Mouse (Mus musculus): ENCODE results near the gene Cks1b. TPM values are rescaled to one million over a fixed set of nuclear protein-coding genes. Genes with fewer than 3 reads are reported as not detected.
"Not testable (repeated sequence)": the region's sequence is repeated elsewhere in the genome, so short reads cannot be mapped to it uniquely, and the experiment has no call there.

The Cks1b gene
- total RNA-seq, 2 experiments from 2014 or later, result 134 to 174 TPM

- ATAC-seq (ENCODE audit: poor library complexity, severe bottlenecking), result not testable (repeated sequence)
These were observed 10.8 kb upstream of the Cks1b start for GRCm38 (mm10) chr3:89429021-89429420.

DNA sequence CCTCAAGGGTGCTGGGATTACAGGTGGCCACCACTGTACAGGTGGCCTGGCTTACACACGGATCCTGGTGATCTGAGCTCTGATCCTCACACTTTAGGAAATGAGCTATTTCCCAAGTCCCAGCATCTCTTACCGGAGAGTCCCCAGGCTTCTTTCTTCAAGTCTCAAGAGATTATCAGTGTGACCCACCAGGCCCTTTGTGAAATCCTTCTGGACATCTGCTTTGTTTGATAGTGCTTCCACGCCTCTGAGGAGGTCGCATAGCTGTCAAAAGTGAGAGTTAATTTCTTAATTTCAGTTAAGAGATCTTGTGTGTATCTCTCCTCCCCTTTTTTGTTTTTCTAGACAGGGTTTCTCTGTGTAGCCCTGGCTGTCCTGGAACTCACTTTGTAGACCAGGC, 7.7 kb upstream of the Cks1b start:
- ATAC-seq (ENCODE audit: poor library complexity, severe bottlenecking), result no peak

DNA sequence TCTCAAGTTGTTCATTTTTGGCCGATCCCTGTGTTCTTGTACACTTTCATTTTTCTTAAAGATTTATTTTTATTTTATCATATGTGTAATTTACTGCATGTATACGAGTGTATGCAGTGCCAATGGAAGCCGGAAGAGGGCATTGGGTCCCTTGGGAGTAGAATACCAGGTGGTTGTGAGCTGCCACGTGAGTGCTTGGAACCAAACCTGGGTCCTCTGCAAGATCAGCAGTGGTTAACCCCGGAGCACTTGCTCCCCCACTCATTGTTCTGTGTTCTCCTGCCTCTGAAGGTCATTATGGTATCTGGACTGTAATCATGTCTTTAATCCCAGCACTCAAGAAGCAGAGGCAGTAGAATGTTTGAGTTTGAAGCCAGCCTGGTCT, 7.0 kb upstream of the Cks1b start:
- ATAC-seq (ENCODE audit: poor library complexity, severe bottlenecking), result no peak

- ATAC-seq (ENCODE audit: poor library complexity, severe bottlenecking), result no peak
These were observed 6.4 kb upstream of the Cks1b start for GRCm38 (mm10) chr3:89424416-89425140.

DNA sequence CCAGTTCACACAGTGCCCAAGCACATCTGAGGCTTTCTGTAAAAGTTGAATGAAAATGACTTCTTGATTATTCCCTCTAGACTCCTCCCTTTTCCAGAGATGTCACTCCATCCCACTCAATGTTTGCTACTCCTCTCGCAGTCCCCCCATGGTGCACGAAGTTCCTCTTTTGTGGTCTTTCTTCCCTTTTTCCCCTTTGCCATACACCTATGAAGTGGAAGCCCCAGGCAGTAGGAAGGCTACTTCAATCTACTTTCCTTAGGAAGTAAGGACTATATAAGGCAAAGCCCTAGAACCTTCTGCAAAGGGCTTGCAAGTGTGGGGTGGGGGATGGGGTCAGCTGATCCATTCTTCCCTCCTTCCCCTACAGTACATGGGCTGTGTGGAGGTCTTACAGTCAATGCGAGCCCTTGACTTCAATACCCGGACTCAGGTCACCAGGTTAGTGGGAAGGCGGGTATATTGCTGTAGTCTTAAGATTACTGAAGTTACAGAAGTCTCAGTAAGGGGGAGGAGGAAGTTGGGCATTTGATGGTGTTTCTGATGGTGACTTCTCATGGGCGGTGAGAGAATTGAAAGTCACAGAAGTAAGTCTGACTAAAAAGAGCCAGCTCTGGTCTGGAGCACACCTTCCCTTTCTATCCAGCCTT, 4.5 kb upstream of the Cks1b start:
- ATAC-seq (ENCODE audit: poor library complexity, severe bottlenecking), result no peak

DNA sequence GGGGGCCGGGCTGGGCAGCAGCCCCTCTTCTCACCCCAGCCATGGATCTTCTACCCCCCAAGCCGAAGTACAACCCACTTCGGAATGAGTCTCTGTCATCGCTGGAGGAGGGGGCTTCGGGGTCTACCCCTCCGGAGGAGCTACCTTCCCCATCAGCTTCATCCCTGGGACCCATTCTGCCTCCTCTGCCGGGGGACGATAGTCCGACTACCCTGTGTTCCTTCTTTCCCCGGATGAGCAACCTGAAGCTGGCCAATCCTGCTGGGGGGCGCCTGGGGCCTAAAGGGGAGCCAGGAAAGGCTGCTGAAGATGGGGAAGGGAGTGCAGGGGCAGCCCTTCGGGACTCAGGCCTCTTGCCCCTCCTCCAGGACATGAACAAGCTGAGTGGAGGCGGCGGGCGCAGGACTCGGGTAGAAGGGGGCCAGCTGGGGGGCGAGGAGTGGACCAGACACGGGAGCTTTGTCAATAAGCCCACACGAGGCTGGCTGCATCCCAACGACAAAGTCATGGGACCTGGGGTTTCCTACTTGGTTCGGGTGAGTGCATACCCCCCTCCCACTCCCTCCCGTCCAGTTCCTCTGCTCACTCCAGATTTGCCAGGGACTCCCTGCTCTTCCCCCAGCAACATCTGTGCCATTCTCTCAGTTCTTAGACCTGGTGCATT, 3.8 kb upstream of the Cks1b start:
- ATAC-seq (ENCODE audit: poor library complexity, severe bottlenecking), result no peak

GRCm38 (mm10) chr3:89421002-89421774, 3.0 kb upstream of the Cks1b start:
- ATAC-seq (ENCODE audit: poor library complexity, severe bottlenecking), result peak; percentile 50

DNA sequence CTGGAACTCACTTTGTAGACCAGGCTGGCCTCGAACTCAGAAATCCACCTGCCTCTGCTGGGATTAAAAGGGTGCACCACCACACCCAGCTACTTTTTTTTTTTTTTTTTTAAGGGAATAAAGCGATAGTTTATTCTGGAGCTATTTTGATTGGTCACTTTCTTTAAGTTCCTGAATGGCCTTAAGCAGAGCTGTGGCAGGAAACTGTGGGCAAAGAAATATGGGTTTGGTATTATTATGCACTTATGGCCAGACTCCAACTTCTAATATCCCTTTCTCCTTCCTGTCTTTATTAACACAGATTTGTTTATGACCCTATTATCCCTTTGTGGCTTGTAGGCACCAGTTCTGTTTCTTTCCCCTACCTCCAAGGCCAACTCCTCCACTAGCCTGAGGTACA, 2.2 kb upstream of the Cks1b start:
- ATAC-seq (ENCODE audit: poor library complexity, severe bottlenecking), result no peak

- ATAC-seq (ENCODE audit: poor library complexity, severe bottlenecking), result no peak
These were observed 1.8 kb upstream of the Cks1b start for GRCm38 (mm10) chr3:89419981-89420380.

- ATAC-seq (ENCODE audit: poor library complexity, severe bottlenecking), result no peak
These were observed 1.4 kb upstream of the Cks1b start for GRCm38 (mm10) chr3:89419571-89419970.

- ATAC-seq (ENCODE audit: poor library complexity, severe bottlenecking), result no peak
These were observed 673 bp upstream of the Cks1b start for GRCm38 (mm10) chr3:89418861-89419250.

DNA sequence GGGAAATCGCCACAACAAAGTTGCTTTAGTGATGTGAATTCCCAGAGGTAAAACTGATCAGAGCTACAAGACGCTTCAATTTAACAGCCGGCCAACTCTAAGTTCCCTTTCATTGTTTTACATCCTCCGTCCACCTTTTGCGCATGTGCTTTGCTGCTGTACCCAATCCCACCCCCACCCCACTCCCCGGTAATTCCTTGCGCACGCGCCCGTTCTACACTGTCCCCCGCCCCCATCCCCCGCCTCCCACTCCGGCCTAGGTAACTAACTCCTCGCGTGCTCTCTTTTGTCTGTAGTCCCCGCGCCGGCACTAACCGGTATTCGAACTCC, 378 bp downstream of the Cks1b start:
- peak; percentile 3; the same call in 1 of the 2 replicates for ATAC-seq (ENCODE audit: poor library complexity, severe bottlenecking)

GRCm38 (mm10) chr3:89417131-89417530, 1.1 kb downstream of the Cks1b start:
- no peak for ATAC-seq (ENCODE audit: poor library complexity, severe bottlenecking)

DNA sequence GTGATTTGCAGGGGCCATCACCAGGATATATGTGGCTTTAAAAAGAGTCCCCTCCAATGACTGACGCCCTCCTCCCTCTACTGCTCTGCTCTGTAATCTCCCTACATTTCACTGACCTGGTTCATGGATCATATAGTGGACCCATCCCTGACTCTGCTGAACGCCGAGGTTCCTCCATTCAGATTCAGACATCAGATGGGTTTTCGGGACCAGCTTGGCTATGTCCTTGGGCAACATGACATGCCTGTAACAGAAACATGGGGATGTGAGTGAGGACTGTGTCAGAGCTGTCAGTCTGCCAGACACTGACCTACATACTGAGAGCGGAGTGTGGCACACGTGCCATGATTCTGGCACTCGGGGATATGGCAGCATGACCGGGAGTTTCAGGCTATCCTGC, 2.0 kb downstream of the Cks1b start:
- ATAC-seq (ENCODE audit: poor library complexity, severe bottlenecking), result no peak

DNA sequence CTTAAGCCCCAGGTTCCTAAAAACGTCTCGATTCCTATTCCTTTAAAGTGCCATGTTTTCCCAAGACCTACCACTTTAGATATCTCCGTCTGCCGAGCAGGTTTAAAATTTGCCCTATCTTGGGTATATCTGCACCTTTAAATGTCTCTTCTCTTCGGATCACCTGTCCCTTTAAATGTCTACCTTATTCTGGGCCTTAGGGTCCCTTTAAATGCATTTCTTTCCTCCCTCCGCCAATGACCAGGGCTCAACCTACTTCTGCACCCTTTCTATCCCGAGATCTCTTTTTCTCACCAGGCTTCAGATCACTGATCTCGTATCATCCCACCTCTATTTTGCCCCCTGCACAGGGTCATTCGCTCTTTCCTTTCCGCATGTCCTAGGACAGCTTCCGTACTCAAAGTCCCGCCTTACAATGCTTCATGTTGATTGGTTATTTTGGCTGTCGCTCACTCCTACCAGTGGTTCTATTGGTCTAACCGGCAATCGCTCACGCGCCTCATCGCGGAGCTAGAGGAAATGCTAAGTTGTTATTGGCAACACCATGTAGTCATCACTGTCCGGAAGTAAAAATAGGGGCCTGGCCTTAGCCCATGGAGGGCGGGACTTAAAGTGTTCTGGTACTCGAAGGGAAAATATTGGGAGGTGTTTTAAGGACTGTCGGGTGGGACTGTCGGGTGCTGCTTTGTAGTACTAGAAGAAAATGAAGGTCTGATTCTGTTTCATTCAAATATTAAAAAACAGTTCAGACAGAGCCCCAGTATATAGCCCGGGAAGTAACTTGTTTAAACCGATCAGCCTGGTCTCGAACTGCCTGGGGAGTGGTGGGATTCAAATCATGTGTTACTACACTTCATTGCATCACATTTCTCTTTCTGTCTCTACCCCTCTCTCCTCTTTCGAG, 6.4 kb downstream of the Cks1b start, which contains the start of gene Flad1:
Gene Flad1 (minus strand): TSS at position 381 of the 904 bp plus-strand sequence.
- ATAC-seq (ENCODE audit: poor library complexity, severe bottlenecking), result peak; percentile 100

- no peak for ATAC-seq (ENCODE audit: poor library complexity, severe bottlenecking)
These were observed 7.3 kb downstream of the Cks1b start for GRCm38 (mm10) chr3:89410864-89411263.

- ATAC-seq (ENCODE audit: poor library complexity, severe bottlenecking), result no peak
These were observed 8.5 kb downstream of the Cks1b start for GRCm38 (mm10) chr3:89409701-89410100.

DNA sequence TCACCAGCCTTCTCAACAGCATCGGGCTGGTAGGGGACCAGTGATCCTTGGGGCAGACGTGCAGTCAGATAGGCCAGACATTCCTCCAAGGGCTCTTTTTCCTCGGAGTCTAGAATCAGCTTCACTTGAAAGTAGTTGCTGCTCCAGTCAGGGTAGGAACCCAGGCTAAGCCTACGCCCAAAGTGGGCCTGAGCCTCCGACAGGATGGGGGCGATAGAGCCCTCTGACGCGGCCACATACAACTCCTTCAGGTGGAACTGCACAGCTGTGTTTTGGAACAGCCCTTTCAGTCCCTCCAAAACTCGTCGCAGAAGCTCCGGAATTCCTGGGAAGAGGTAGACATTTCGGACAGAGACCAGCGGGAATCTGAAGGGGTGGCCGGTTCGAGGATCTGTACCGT, 9.7 kb downstream of the Cks1b start:
- no peak for ATAC-seq (ENCODE audit: poor library complexity, severe bottlenecking)

DNA sequence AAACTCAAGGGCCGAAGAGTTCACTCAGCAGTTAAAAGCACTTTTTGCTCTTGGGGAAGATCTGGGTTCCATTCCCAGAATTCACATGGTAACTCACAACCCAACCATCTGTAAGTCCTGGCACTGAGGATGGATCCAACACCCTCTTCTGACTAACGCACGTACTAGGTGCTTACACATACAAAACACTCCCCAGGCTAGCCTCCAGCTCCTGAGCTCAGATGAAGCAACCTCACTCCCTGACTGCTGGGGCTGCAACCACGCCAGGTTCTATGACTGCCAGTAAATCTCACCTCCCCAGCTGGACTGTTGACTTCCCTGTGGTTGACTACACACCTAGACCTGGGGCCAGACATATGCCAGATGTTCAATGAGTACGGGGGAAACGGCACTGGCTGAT, 11.3 kb downstream of the Cks1b start:
- ATAC-seq (ENCODE audit: poor library complexity, severe bottlenecking), result no peak

DNA sequence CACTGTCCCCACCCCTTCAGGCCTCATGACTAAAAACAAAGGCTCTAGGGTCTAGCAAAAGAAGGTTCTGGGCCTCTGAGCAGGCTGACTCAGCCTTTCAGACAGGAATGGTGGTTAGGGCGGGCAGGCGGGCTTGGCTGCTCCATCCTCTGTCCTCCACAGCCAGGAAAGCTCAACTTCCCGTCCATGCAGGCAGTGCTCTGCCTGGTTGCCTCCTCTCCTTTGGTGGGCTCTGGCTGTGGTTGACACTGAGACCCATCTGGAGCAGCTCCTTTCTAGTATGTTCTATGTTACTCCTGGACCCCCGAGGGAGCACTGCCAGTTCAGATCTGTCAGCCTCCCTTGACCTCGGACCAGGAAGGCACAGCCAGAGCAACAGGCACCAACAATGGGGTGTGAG, 15.5 kb downstream of the Cks1b start, which contains the start of gene Lenep:
Gene Lenep (minus strand): TSS at position 101 of the 400 bp plus-strand sequence.
- no peak for ATAC-seq (ENCODE audit: poor library complexity, severe bottlenecking)
